Mouse (Mus musculus): Measurements from ENCODE around the gene Hoxb5. TPM values are rescaled to one million over a fixed set of nuclear protein-coding genes. Genes with fewer than 3 reads are reported as not detected.

The Hoxb5 gene
- polyA plus RNA-seq, 1 experiment from 2014 or later: 140 TPM

- Histone ChIP-seq H3K27ac (replicated peaks) (peak overlapping the region; percentile 96), H3K27me3 (peaks cover 56% of the 10 kb centered on the region), H3K9me3 (no peaks in the 10 kb centered on the region), H3K4me3 (peak overlapping the region; percentile 47), H3K36me3 (no peaks in the 10 kb centered on the region), H3K4me1 (replicated peaks) (no peaks in the 10 kb centered on the region; the same call in 1 of the 2 replicates), H3K9ac (peak overlapping the region; percentile 65), H3K4me2 (peak overlapping the region; percentile 59)
- WGBS: 0% methylated on average over 32 of the region's 34 CpGs
- ATAC-seq (ENCODE audit: low FRiP score, low read depth): peak; percentile 49
Observed at GRCm38 (mm10) chr11:96319071-96319902, 16.2 kb downstream of the Hoxb5 start.

- Histone ChIP-seq H3K36me3 (no peaks in the 10 kb centered on the region), H3K4me3 (peak overlapping the region; percentile 47), H3K9me3 (no peaks in the 10 kb centered on the region), H3K4me2 (peak overlapping the region; percentile 59), H3K4me1 (replicated peaks) (no peaks in the 10 kb centered on the region; the same call in 1 of the 2 replicates), H3K27me3 (peaks cover 56% of the 10 kb centered on the region), H3K9ac (peak overlapping the region; percentile 65), H3K27ac (replicated peaks) (peak overlapping the region; percentile 96)
- no peak for ATAC-seq (ENCODE audit: low FRiP score, low read depth)
- WGBS: under 1% methylated on average over 29 of the region's 29 CpGs
Observed at GRCm38 (mm10) chr11:96319910-96320309, 16.8 kb downstream of the Hoxb5 start.

GRCm38 (mm10) chr11:96320688-96321087, 17.6 kb downstream of the Hoxb5 start:
- H3K4me1 ChIP-seq (replicated peaks): no peaks in the 10 kb centered on the region; the same call in 1 of the 2 replicates
- H3K4me2 ChIP-seq: peak overlapping the region; percentile 59
- H3K27ac ChIP-seq (replicated peaks): peak overlapping the region; percentile 96
- no peaks in the 10 kb centered on the region for H3K36me3 ChIP-seq
- peaks cover 50% of the 10 kb centered on the region for H3K27me3 ChIP-seq
- peak overlapping the region; percentile 47 for H3K4me3 ChIP-seq
- 2% methylated on average over 17 of the region's 17 CpGs for WGBS
- no peaks in the 10 kb centered on the region for H3K9me3 ChIP-seq
- peak overlapping the region; percentile 65 for H3K9ac ChIP-seq
- ATAC-seq (ENCODE audit: low FRiP score, low read depth): no peak

GRCm38 (mm10) chr11:96321846-96322245, 18.7 kb downstream of the Hoxb5 start:
- H3K4me3 ChIP-seq: peak overlapping the region; percentile 43

GRCm38 (mm10) chr11:96322738-96323137, 19.6 kb downstream of the Hoxb5 start:
- peak overlapping the region; percentile 43 for H3K4me3 ChIP-seq
- H3K36me3 ChIP-seq: no peaks in the 10 kb centered on the region
- ATAC-seq (ENCODE audit: low FRiP score, low read depth): no peak
- peak overlapping the region; percentile 65 for H3K9ac ChIP-seq
- peak overlapping the region; percentile 96 for H3K27ac ChIP-seq (replicated peaks)
- no peaks in the 10 kb centered on the region; the same call in 1 of the 2 replicates for H3K4me1 ChIP-seq (replicated peaks)
- H3K4me2 ChIP-seq: peak overlapping the region; percentile 59
- 5% methylated on average over 6 of the region's 6 CpGs for WGBS
- H3K9me3 ChIP-seq: no peaks in the 10 kb centered on the region
- peaks cover 53% of the 10 kb centered on the region for H3K27me3 ChIP-seq

More at GRCm38 (mm10) chr11:96321846-96322245, 18.7 kb downstream of the Hoxb5 start:
- no peak for ATAC-seq (ENCODE audit: low FRiP score, low read depth)
- Histone ChIP-seq H3K9me3 (no peaks in the 10 kb centered on the region), H3K9ac (peak overlapping the region; percentile 65), H3K36me3 (no peaks in the 10 kb centered on the region), H3K4me2 (peak overlapping the region; percentile 59), H3K27ac (replicated peaks) (peak overlapping the region; percentile 96), H3K27me3 (peaks cover 46% of the 10 kb centered on the region), H3K4me1 (replicated peaks) (no peaks in the 10 kb centered on the region; the same call in 1 of the 2 replicates)
- 5% methylated on average over 5 of the region's 5 CpGs for WGBS

- no peaks in the 10 kb centered on the region; the same call in 1 of the 2 replicates for H3K4me1 ChIP-seq (replicated peaks)
- H3K4me2 ChIP-seq: peak within 1 kb of the TSS; percentile 59
- peak within 1 kb of the TSS; percentile 96 for H3K27ac ChIP-seq (replicated peaks)
- peaks cover 53% of the 10 kb centered on the region for H3K27me3 ChIP-seq
- H3K9me3 ChIP-seq: no peaks in the 10 kb centered on the region
- 7% methylated on average over 10 of the region's 10 CpGs for WGBS
- H3K36me3 ChIP-seq: no peaks in the 10 kb centered on the region
- H3K9ac ChIP-seq: peak within 1 kb of the TSS; percentile 65
- peak within 1 kb of the TSS; percentile 43 for H3K4me3 ChIP-seq
- no peak for ATAC-seq (ENCODE audit: low FRiP score, low read depth)
Observed at GRCm38 (mm10) chr11:96323154-96323553, 20.0 kb downstream of the Hoxb5 start, which contains the start of gene Hoxb3. Gene Hoxb3 (plus strand): TSS chr11:96323326.

GRCm38 (mm10) chr11:96324125-96324524, 21.0 kb downstream of the Hoxb5 start:
- Histone ChIP-seq H3K27ac (replicated peaks) (peak overlapping the region; percentile 96), H3K4me2 (peak overlapping the region; percentile 59), H3K9me3 (no peaks in the 10 kb centered on the region), H3K4me1 (replicated peaks) (no peaks in the 10 kb centered on the region), H3K9ac (peak overlapping the region; percentile 65), H3K4me3 (peak overlapping the region; percentile 43), H3K27me3 (peaks cover 59% of the 10 kb centered on the region), H3K36me3 (no peaks in the 10 kb centered on the region)
- 3% methylated on average over 5 of the region's 5 CpGs for WGBS
- ATAC-seq (ENCODE audit: low FRiP score, low read depth): no peak

- H3K4me2 ChIP-seq: peak overlapping the region; percentile 59
- no peaks in the 10 kb centered on the region for H3K4me1 ChIP-seq (replicated peaks)
- H3K9me3 ChIP-seq: no peaks in the 10 kb centered on the region
- H3K36me3 ChIP-seq: no peaks in the 10 kb centered on the region
- peak overlapping the region; percentile 96 for H3K27ac ChIP-seq (replicated peaks)
- peak overlapping the region; percentile 65 for H3K9ac ChIP-seq
- peak overlapping the region; percentile 43 for H3K4me3 ChIP-seq
- no peak for ATAC-seq (ENCODE audit: low FRiP score, low read depth)
- WGBS: 1% methylated on average over 8 of the region's 8 CpGs
- peaks cover 56% of the 10 kb centered on the region for H3K27me3 ChIP-seq
Observed at GRCm38 (mm10) chr11:96324965-96325364, 21.8 kb downstream of the Hoxb5 start.

GRCm38 (mm10) chr11:96325747-96326212, 22.6 kb downstream of the Hoxb5 start:
- no peaks in the 10 kb centered on the region for H3K4me1 ChIP-seq (replicated peaks)
- peak overlapping the region; percentile 59 for H3K4me2 ChIP-seq
- H3K27me3 ChIP-seq: peaks cover 61% of the 10 kb centered on the region
- WGBS: 4% methylated on average over 22 of the region's 22 CpGs
- peak overlapping the region; percentile 65 for H3K9ac ChIP-seq
- no peaks in the 10 kb centered on the region for H3K9me3 ChIP-seq
- H3K4me3 ChIP-seq: peak overlapping the region; percentile 43
- no peaks in the 10 kb centered on the region for H3K36me3 ChIP-seq
- H3K27ac ChIP-seq (replicated peaks): peak overlapping the region; percentile 96
- ATAC-seq (ENCODE audit: low FRiP score, low read depth): no peak

- peak overlapping the region; percentile 43 for H3K4me3 ChIP-seq
- H3K36me3 ChIP-seq: no peaks in the 10 kb centered on the region
- peak overlapping the region; percentile 96 for H3K27ac ChIP-seq (replicated peaks)
- no peaks in the 10 kb centered on the region for H3K9me3 ChIP-seq
- no peaks in the 10 kb centered on the region for H3K4me1 ChIP-seq (replicated peaks)
- WGBS: 4% methylated on average over 12 of the region's 12 CpGs
- H3K27me3 ChIP-seq: peaks cover 62% of the 10 kb centered on the region
- peak overlapping the region; percentile 59 for H3K4me2 ChIP-seq
- no peak for ATAC-seq (ENCODE audit: low FRiP score, low read depth)
- H3K9ac ChIP-seq: peak overlapping the region; percentile 65
Observed at GRCm38 (mm10) chr11:96326705-96327104, 23.6 kb downstream of the Hoxb5 start.

GRCm38 (mm10) chr11:96327122-96327521, 24.0 kb downstream of the Hoxb5 start:
- H3K4me2 ChIP-seq: peak overlapping the region; percentile 59
- no peaks in the 10 kb centered on the region for H3K36me3 ChIP-seq
- H3K4me1 ChIP-seq (replicated peaks): no peaks in the 10 kb centered on the region
- WGBS: 5% methylated on average over 7 of the region's 7 CpGs
- peak overlapping the region; percentile 96 for H3K27ac ChIP-seq (replicated peaks)
- peaks cover 60% of the 10 kb centered on the region for H3K27me3 ChIP-seq
- H3K4me3 ChIP-seq: peak overlapping the region; percentile 43
- no peaks in the 10 kb centered on the region for H3K9me3 ChIP-seq
- ATAC-seq (ENCODE audit: low FRiP score, low read depth): no peak
- peak overlapping the region; percentile 65 for H3K9ac ChIP-seq

- peak overlapping the region; percentile 96 for H3K27ac ChIP-seq (replicated peaks)
Observed at GRCm38 (mm10) chr11:96327750-96328149, 24.6 kb downstream of the Hoxb5 start.

More at GRCm38 (mm10) chr11:96327750-96328149, 24.6 kb downstream of the Hoxb5 start:
- Histone ChIP-seq H3K9ac (peak overlapping the region; percentile 65), H3K9me3 (no peaks in the 10 kb centered on the region), H3K36me3 (no peaks in the 10 kb centered on the region), H3K4me3 (peak overlapping the region; percentile 43), H3K27me3 (peaks cover 54% of the 10 kb centered on the region), H3K4me2 (peak overlapping the region; percentile 59), H3K4me1 (replicated peaks) (no peaks in the 10 kb centered on the region)
- ATAC-seq (ENCODE audit: low FRiP score, low read depth): peak; percentile 67
- WGBS: 4% methylated on average over 5 of the region's 5 CpGs
